Mouse (Mus musculus): ENCODE data around the gene St6galnac4.

- TF ChIP-seq FLI1 (IDR thresholded peaks at IDR 0.05; ENCODE audit: low read length) (no peak), GATA1 (IDR thresholded peaks at IDR 0.05; ENCODE audit: borderline replicate concordance, low read length) (no peak)
Observed at GRCm38 (mm10) chr2:32591249-32591648, 4.4 kb downstream of the St6galnac4 start.

Data from megakaryocyte, embryonic 14.5 days (primary cell).